Mouse (Mus musculus) limb, embryonic 12.5 days (tissue): ENCODE measurements around the gene Lrrc56. TPM values are rescaled to one million over a fixed set of nuclear protein-coding genes. Genes with fewer than 3 reads are reported as not detected.

Experiments
- ATAC-seq: fragments of 200-750 bp; cut with Nextera tagmentation; 2 replicates; pipeline ENCODE4 v1.8.0; 2017; ENCODE audit warnings: low read depth, moderate TSS enrichment; ENCODE audit not compliant: insufficient number of reproducible peaks, insufficient read depth, low FRiP score, low TSS enrichment
- H3K27ac ChIP-seq: fragments of 300-500 bp; sonication (generic); 2 replicates; pipeline ENCODE4 v1.5.1; 2016; ENCODE audit warnings: mild to moderate bottlenecking, moderate library complexity
- H3K27me3 ChIP-seq: fragments of 300-500 bp; sonication (generic); 2 replicates; pipeline ENCODE4 v1.6.1; 2016; ENCODE audit warnings: mild to moderate bottlenecking, moderate library complexity
- H3K36me3 ChIP-seq: fragments of 300-500 bp; sonication (generic); 2 replicates; pipeline ENCODE4 v1.6.1; 2016; ENCODE audit warnings: mild to moderate bottlenecking, moderate library complexity
- H3K4me1 ChIP-seq: fragments of 300-500 bp; sonication (generic); replicated peaks from 2 replicates; pipeline ENCODE4 v1.6.1; 2016
- H3K4me2 ChIP-seq: fragments of 300-500 bp; sonication (generic); 2 replicates; pipeline ENCODE4 v1.6.1; 2016; ENCODE audit warnings: mild to moderate bottlenecking, moderate library complexity
- H3K4me3 ChIP-seq: fragments of 300-500 bp; sonication (generic); replicated peaks from 2 replicates; pipeline ENCODE4 v1.5.1; 2016; ENCODE audit warnings: mild to moderate bottlenecking
- H3K9ac ChIP-seq: fragments of 300-500 bp; sonication (generic); replicated peaks from 2 replicates; pipeline ENCODE4 v1.6.1; 2016; ENCODE audit warnings: mild to moderate bottlenecking, moderate library complexity
- H3K9me3 ChIP-seq: fragments of 300-500 bp; sonication (generic); 2 replicates; pipeline ENCODE4 v1.6.1; 2016; ENCODE audit warnings: mild to moderate bottlenecking, moderate library complexity
- WGBS: fragments of 180-500 bp; shearing (Covaris S2); methylation state at CpG from one replicate; pipeline ENCODE4 v1.1.7; 2016; 5-methylcytosine and 5-hydroxymethylcytosine counted together
- polyA plus RNA-seq: library from polyadenylated mRNA; unstranded; fragments of >200 nt; fragmentation: Nextera tagmentation; extraction: Ambion mirVana; gene quantifications from 2 replicates; pipeline ENCODE4 v1.2.1, GENCODE M21; 2016

Lrrc56 gene
- polyA plus RNA-seq, 1 experiment from 2014 or later, result 17.0 TPM

DNA sequence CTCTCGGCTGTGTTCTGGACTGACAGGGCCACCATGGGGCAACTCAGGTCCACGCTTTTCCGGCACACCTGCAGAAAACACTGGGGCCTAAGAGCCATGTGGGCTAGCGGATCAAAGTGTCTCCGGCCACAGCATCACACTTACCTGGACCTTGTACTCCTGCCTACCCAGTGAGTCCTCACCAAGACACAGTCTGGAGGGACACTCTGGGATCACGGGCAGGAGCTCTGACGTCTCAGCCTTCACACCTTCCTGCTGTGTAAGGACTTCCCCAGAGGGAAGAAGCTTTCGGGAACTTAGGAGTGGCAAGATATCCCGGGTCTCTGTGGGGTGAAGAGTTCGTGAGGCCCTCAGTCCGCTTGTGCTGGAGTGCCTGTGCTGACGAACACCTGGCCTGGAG lies 16.2 kb downstream of the Lrrc56 start:
- whole genome bisulfite sequencing, result 75% methylated on average over 12 of the region's 12 CpGs

DNA sequence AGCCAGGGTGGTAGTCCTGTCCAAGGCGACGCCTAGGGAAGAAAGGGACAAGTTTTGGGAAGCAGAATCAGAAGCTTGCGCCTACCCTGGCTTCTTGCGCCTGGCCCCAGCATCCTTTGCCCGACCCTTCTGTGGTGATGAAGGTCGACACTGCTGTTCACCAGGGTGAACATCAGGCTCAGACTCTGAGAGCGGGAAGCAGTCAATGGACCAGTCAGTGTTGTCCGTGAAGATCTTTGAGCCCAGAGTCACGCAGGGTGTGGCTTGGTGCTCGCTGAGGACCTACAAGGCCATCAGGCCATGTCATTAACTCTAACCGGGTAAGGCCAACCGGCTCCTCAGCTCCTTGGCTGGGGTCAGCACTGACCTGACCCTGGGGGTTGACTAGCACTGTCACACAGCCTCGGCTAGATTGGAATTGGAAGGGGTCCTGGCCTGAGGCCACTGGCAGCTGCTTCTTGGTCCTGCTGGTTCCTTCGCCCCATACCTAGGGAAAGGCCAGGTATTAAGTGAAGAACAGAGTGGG lies 16.7 kb downstream of the Lrrc56 start:
- ATAC-seq, result no peak
- Histone ChIP-seq H3K27me3 (no peaks in the 10 kb centered on the region), H3K27ac (no peak overlapping the region), H3K36me3 (peaks cover 9% of the 10 kb centered on the region; the same call in 1 of the 2 replicates), H3K9ac (no peak overlapping the region), H3K9me3 (no peaks in the 10 kb centered on the region), H3K4me3 (no peak overlapping the region), H3K4me2 (no peak overlapping the region), H3K4me1 (peaks cover 11% of the 10 kb centered on the region; the same call in 1 of the 2 replicates)
- 85% methylated on average over 14 of the region's 14 CpGs for WGBS

More for the DNA sequence above, 16.2 kb downstream of the Lrrc56 start:
- H3K9me3 ChIP-seq, result no peaks in the 10 kb centered on the region
- ATAC-seq, result no peak
- H3K27me3 ChIP-seq, result no peaks in the 10 kb centered on the region
- no peak overlapping the region for H3K4me2 ChIP-seq
- no peak overlapping the region for H3K9ac ChIP-seq
- no peak overlapping the region for H3K27ac ChIP-seq
- peaks cover 10% of the 10 kb centered on the region; the same call in 1 of the 2 replicates for H3K4me1 ChIP-seq
- H3K4me3 ChIP-seq, result no peak overlapping the region
- H3K36me3 ChIP-seq, result peaks cover 9% of the 10 kb centered on the region; the same call in 1 of the 2 replicates

DNA sequence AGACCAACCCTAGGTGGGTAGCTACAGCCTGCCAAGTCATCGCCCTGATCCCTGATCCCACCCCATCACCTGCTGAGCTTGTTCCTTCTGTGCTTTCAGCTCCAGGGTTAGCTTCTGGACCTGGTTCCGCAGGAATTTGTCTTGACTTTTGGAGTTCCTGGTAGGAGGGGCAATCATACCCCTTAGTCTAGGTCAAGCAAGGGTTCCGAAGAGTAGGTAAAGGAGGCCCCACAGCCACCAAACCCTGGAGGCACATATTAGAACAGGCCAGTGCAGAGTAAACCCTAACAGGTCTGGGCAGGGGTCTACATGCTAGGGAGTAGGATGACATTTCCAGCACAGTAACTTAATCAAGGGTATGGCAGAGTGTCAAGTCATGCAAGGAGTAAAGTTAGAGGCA lies 19.2 kb downstream of the Lrrc56 start:
- Histone ChIP-seq H3K27ac (no peak overlapping the region), H3K9ac (no peak overlapping the region), H3K4me1 (peaks cover 27% of the 10 kb centered on the region), H3K4me3 (no peak overlapping the region), H3K36me3 (peaks cover 13% of the 10 kb centered on the region), H3K9me3 (no peaks in the 10 kb centered on the region), H3K4me2 (no peak overlapping the region), H3K27me3 (no peaks in the 10 kb centered on the region)
- ATAC-seq, result no peak
- WGBS, result 78% methylated on average over 3 of the region's 3 CpGs

DNA sequence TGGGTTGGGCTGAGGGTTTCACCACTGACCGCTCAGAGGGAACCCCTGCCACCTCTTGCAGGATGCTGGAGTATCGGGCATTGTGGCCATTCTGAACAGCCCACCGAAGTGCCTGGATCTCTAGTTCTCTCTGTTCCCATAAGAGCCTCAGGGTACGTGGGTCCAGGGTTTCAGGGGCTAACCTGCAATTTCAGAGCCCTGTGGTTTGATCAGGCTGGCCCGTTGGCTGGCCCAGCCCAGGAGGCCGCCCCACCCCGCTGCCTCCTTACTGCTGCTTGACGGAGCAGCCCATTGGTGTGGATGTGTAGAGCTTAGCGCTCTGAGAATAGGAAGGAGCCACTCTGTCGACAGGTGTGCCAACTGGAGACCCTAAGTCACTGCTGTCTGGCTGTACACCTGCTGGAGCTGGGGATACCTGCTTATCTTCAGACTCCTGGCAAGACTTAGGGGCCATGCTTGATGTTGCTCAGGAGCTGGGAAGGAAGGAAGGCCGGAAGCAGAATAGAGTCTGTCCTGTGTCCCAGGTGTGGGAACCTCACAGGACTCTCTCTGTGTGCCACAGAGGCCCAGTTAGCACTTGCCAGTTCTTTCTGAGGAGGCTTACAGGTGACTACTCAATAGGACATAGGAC lies 19.8 kb downstream of the Lrrc56 start, which contains the start of gene Lmntd2:
Lmntd2 (minus strand) TSS at position 476 of the 631 bp plus-strand sequence.
- peak within 1 kb of the TSS; percentile 91 for H3K27ac ChIP-seq
- H3K9ac ChIP-seq, result peak within 1 kb of the TSS; percentile 74
- peaks cover 27% of the 10 kb centered on the region for H3K4me1 ChIP-seq
- H3K27me3 ChIP-seq, result no peaks in the 10 kb centered on the region
- peak within 1 kb of the TSS; percentile 65 for H3K4me3 ChIP-seq
- 95% methylated on average over 11 of the region's 11 CpGs for WGBS
- peak within 1 kb of the TSS; percentile 89 for H3K4me2 ChIP-seq
- peaks cover 19% of the 10 kb centered on the region for H3K36me3 ChIP-seq
- H3K9me3 ChIP-seq, result no peaks in the 10 kb centered on the region
- ATAC-seq, result no peak

DNA sequence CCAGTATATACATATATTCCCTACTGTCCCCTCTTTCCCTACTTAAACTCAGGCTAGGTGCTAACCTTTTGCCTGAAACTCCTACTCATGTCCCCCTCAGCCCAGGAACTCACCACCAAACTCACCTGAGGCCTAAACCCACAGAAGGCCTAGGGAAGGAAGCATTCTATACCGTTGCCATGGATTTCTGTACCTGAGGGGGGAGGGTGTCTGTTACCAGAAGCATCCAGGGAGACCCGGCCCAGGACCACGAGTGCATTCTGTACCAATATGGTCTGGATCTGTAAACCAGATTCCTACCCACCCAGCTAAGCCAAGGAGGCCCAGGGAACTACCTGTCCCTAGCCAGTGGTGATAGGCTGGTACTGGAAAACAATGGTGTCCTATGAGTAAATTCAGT lies 20.4 kb downstream of the Lrrc56 start:
- H3K27ac ChIP-seq, result peak overlapping the region; percentile 91
- WGBS, result 69% methylated on average over 3 of the region's 3 CpGs
- peak overlapping the region; percentile 74; the same call in 1 of the 2 replicates for H3K9ac ChIP-seq
- H3K4me2 ChIP-seq, result peak overlapping the region; percentile 89; the same call in 1 of the 2 replicates
- H3K4me3 ChIP-seq, result no peak overlapping the region
- no peaks in the 10 kb centered on the region for H3K27me3 ChIP-seq
- H3K4me1 ChIP-seq, result peaks cover 27% of the 10 kb centered on the region
- no peak for ATAC-seq
- no peaks in the 10 kb centered on the region for H3K9me3 ChIP-seq
- peaks cover 24% of the 10 kb centered on the region for H3K36me3 ChIP-seq

DNA sequence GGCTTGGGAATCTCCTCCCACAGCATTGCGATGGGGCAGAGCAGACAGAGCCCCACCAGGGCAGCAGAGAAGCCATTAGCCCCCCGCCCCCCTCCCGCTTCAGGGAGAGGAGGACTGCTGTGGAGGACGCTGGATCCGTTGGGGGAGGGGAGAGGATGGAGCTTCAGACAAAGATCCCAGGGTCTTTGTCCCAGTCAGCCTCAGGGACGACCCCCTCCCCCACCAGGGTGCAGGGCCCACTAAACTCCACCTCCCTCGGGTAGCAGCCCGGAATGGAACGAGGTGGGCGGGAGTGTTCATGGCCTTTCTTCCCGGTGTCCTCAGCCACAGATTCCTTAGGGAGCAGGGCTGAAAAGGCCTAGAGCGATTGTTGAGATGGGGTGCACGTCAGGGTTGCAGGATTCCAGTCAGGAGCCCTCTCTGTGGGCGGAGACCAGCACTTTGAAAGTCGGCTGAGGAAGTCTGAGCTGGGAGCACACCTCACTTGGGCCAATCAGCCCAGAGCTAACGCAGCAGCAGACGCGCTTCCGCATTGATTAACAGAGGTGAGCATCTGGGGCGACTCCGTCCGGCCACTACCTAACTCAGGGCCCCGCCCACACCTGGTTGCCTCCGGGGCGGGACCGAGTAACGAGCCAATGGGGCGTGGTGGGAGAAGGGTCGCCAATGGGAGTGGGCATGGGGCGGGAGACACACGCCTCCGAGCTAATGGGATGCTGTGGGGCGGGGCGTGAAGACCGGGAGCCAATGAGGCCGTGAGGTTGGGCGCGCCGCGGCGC lies 21.3 kb downstream of the Lrrc56 start, which contains the start of gene Rassf7:
Rassf7 (plus strand) TSS at position 760 of the 779 bp plus-strand sequence.
- peaks cover 34% of the 10 kb centered on the region for H3K36me3 ChIP-seq
- H3K4me1 ChIP-seq, result peaks cover 27% of the 10 kb centered on the region
- no peaks in the 10 kb centered on the region for H3K27me3 ChIP-seq
- H3K4me2 ChIP-seq, result peak within 1 kb of the TSS; percentile 89
- under 1% methylated on average over 41 of the region's 41 CpGs for WGBS
- peak within 1 kb of the TSS; percentile 74 for H3K9ac ChIP-seq
- peak within 1 kb of the TSS; percentile 91 for H3K27ac ChIP-seq
- peak; percentile 92 for ATAC-seq
- H3K4me3 ChIP-seq, result peak within 1 kb of the TSS; percentile 65
- no peaks in the 10 kb centered on the region for H3K9me3 ChIP-seq

DNA sequence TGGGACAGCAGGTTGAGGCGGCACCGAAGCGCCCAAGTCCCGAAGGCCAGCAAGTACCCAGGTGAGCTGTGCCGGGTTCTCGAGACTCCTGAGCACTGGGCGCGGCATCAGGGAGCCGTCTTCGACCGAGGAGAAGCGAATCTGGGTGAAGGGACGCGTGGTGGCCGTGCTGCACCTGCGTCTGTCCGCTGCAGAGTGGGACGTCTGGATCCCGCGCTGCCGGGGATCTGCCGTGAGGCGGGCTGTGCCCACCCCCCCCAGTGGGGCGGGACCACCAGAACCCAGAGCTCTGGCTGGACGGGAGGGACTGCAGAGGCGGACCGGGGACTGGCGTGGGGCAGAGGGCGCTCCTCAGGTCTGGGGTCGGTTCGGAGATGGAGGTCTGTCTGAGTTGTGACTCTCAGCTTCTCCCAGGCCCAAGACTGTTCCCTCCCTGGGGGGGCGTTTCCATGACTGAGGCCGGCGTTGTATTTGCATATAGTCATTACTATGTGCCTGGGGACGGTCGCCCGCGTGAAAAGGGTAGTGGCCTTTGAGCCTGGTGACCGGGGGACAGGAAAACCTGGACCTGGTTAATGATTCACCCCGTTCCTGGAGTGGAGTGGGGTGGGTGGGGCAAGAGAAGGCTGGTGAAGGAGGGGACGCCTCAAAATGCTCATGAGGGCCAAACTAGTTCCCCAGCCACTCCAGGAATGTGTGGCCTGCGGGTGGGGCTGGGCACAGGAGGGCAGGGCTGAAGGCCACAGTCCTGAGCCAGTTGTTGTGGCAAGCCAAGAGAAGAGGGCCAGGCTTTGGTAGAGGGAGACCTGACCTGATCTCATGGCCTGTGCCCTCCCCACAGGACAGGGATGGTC lies 22.1 kb downstream of the Lrrc56 start:
- Histone ChIP-seq H3K36me3 (peaks cover 31% of the 10 kb centered on the region), H3K4me3 (peak overlapping the region; percentile 65), H3K27me3 (no peaks in the 10 kb centered on the region), H3K4me2 (peak overlapping the region; percentile 89), H3K4me1 (peaks cover 33% of the 10 kb centered on the region), H3K9me3 (no peaks in the 10 kb centered on the region), H3K9ac (peak overlapping the region; percentile 67), H3K27ac (peak overlapping the region; percentile 82)
- ATAC-seq, result peak; percentile 61
- WGBS, result under 1% methylated on average over 42 of the region's 42 CpGs

DNA sequence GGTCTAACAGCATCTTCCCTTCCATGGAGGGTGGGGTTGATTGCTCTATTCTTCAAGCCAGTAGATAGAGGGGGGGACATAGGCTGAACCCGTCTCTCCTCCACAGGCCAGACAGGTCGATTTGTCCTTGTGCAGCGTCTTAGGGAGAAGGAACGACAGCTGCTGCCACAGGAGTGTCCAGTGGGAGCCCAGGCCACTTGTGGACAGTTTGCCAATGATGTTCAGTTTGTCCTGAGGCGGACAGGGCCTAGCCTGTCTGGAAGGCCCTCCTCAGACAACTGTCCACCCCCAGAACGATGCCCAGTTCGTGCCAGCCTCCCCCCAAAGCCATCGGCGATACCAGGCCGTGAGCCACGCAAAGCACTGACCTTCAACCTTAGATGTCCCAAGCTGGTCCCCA lies 22.9 kb downstream of the Lrrc56 start:
- H3K4me1 ChIP-seq, result peaks cover 36% of the 10 kb centered on the region
- H3K27me3 ChIP-seq, result no peaks in the 10 kb centered on the region
- H3K36me3 ChIP-seq, result peaks cover 31% of the 10 kb centered on the region
- no peaks in the 10 kb centered on the region for H3K9me3 ChIP-seq
- WGBS, result 91% methylated on average over 11 of the region's 11 CpGs
- H3K4me2 ChIP-seq, result peak overlapping the region; percentile 89
- peak overlapping the region; percentile 82; the same call in 1 of the 2 replicates for H3K27ac ChIP-seq
- peak overlapping the region; percentile 65 for H3K4me3 ChIP-seq
- H3K9ac ChIP-seq, result peak overlapping the region; percentile 34; the same call in 1 of the 2 replicates
- no peak for ATAC-seq

DNA sequence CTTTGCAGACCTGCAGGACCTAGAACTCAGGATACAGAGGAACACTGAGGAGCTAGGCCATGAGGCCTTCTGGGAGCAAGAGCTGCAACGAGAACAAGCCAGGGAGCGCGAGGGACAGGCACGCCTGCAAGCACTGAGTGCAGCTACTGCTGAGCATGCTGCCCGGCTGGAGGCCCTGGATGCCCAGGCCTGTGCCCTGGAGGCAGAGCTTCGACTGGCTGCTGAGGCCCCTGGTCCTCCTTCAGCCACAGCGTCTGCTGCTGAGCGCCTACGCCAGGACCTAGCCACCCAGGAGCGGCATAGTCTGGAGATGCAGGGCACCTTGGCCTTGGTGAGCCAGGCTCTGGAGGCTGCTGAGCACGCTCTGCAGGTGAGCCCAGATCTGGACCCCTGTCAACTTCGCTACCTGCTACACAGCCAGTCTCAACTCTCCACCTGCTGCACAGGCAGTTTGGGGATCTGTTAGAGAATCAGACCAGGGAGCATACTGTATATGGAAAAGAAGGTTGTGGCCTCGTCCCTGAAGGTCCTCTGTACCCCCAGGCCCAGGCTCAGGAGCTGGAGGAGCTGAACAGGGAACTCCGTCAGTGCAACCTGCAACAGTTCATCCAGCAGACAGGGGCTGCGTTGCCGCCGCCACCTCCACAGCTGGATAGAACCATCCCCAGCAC lies 23.5 kb downstream of the Lrrc56 start:
- peaks cover 41% of the 10 kb centered on the region for H3K4me1 ChIP-seq

DNA sequence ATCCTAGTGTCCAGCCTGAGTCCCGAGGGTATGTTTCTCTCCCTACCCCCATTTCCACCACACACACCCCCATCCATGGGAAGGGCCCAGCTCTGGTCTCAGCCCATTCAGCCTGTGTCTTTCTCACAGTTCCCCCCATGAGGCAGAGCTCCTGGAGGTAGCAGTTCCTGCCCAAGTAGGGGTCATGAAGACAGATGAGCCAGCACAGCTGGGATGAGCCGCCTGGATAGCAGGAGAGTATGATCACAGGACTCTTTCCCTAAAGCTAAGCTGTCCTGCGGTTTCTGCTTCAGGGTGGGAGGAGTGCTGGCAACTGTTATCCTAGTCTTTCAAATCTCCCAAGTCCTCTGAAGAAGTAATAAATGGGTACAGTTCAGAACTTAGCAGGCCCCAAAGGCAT lies 24.2 kb downstream of the Lrrc56 start:
- no peak overlapping the region for H3K4me3 ChIP-seq
- H3K4me2 ChIP-seq, result no peak overlapping the region
- peaks cover 44% of the 10 kb centered on the region for H3K4me1 ChIP-seq
- 85% methylated on average over 3 of the region's 3 CpGs for WGBS
- H3K9me3 ChIP-seq, result no peaks in the 10 kb centered on the region
- peaks cover 31% of the 10 kb centered on the region for H3K36me3 ChIP-seq
- no peak overlapping the region for H3K27ac ChIP-seq
- no peak overlapping the region for H3K9ac ChIP-seq
- ATAC-seq, result no peak
- no peaks in the 10 kb centered on the region for H3K27me3 ChIP-seq

More for the DNA sequence above, 23.5 kb downstream of the Lrrc56 start:
- Histone ChIP-seq H3K27ac (0 out of 2 replicates have a peak overlapping the region, but pooled peaks have one; percentile 23), H3K27me3 (no peaks in the 10 kb centered on the region), H3K9me3 (no peaks in the 10 kb centered on the region), H3K36me3 (peaks cover 31% of the 10 kb centered on the region), H3K4me3 (no peak overlapping the region), H3K4me2 (no peak overlapping the region), H3K9ac (0 out of 2 replicates have a peak overlapping the region, but pooled peaks have one; percentile 34)
- ATAC-seq, result no peak
- WGBS, result 89% methylated on average over 17 of the region's 17 CpGs
